Mouse (Mus musculus) MEL (cell line): Measurements from ENCODE around the gene Wwtr1. TPM values are rescaled to one million over a fixed set of nuclear protein-coding genes. Genes with fewer than 3 reads are reported as not detected.
A peak's percentile ranks its signal among the peaks of the same experiment; 100 is the strongest.

Experiments used
- DNase-seq: peaks from one replicate; pipeline ENCODE4 v3.0.0; 2011; ENCODE audit warnings: low read depth, low spot score
- H3K27ac ChIP-seq: 2 replicates; pipeline ENCODE4 v1.5.1; 2012; ENCODE audit warnings: low read depth, mild to moderate bottlenecking, control low read depth, low read length, moderate library complexity; ENCODE audit not compliant: control insufficient read depth
- H3K27me3 ChIP-seq, 2 experiments: fragments of 150-350 bp in 1 of 2; sonication (generic) in 1 of 2; 2 replicates each; pipeline ENCODE4 v1.6.1; 2012; ENCODE audit warnings: low read length in 2 of 2, mild to moderate bottlenecking in 2 of 2, improper control_type of control experiment in 1 of 2, moderate library complexity in 1 of 2; ENCODE audit not compliant: insufficient read depth in 2 of 2, control insufficient read depth in 1 of 2
- H3K36me3 ChIP-seq, 2 experiments: 2 replicates each; pipeline ENCODE4 v1.6.1; 2012 to 2014; ENCODE audit warnings: low read length in 2 of 2, improper control_type of control experiment in 1 of 2, inconsistent platforms in 1 of 2, mild to moderate bottlenecking in 1 of 2; ENCODE audit not compliant: insufficient read depth in 2 of 2, control insufficient read depth in 1 of 2
- H3K4me1 ChIP-seq, 2 experiments: fragments of 150-350 bp in 1 of 2; sonication (generic) in 1 of 2; 2 replicates each; pipeline ENCODE4 v1.6.1; 2012; ENCODE audit warnings: low read length in 2 of 2, improper control_type of control experiment in 1 of 2, mild to moderate bottlenecking in 1 of 2; ENCODE audit not compliant: insufficient read depth in 2 of 2, control insufficient read depth in 1 of 2
- H3K4me3 ChIP-seq, 2 experiments: fragments of 150-350 bp in 1 of 2; sonication (generic) in 1 of 2; 2 replicates each; pipeline ENCODE4 v1.5.1; 2012; ENCODE audit warnings: low read depth in 2 of 2, low read length in 2 of 2, mild to moderate bottlenecking in 2 of 2, moderate library complexity in 2 of 2, control low read depth in 1 of 2, improper control_type of control experiment in 1 of 2; ENCODE audit not compliant: control insufficient read depth in 1 of 2, insufficient read depth in 1 of 2
- H3K79me2 ChIP-seq: 2 replicates; pipeline ENCODE4 v1.6.1; 2012; ENCODE audit warnings: mild to moderate bottlenecking, low read length, moderate library complexity; ENCODE audit not compliant: control insufficient read depth, poor library complexity, insufficient read depth
- H3K9ac ChIP-seq: 2 replicates; pipeline ENCODE4 v1.6.1; 2012; ENCODE audit warnings: low read depth, mild to moderate bottlenecking, control low read depth, low read length, moderate library complexity; ENCODE audit not compliant: control insufficient read depth, poor library complexity, severe bottlenecking
- H3K9me3 ChIP-seq: fragments of 150-350 bp; sonication (generic); replicated peaks from 2 replicates; pipeline ENCODE4 v1.6.1; 2012; ENCODE audit warnings: mild to moderate bottlenecking, low read length, improper control_type of control experiment, moderate library complexity; ENCODE audit not compliant: insufficient read depth
- CTCF ChIP-seq, 3 experiments: IDR thresholded peaks in 2 of 3; conservative IDR thresholded peaks in 1 of 3; 2 replicates each; pipeline ENCODE4 v1.5.1; 2011 to 2012; ENCODE audit warnings: low read length in 3 of 3, low read depth in 2 of 3, mild to moderate bottlenecking in 2 of 3, improper control_type of control experiment in 1 of 3, inconsistent platforms in 1 of 3, mixed read lengths in 1 of 3, moderate library complexity in 1 of 3; ENCODE audit not compliant: control insufficient read depth in 1 of 3, insufficient read depth in 1 of 3, poor library complexity in 1 of 3, severe bottlenecking in 1 of 3
- E2F4 ChIP-seq: IDR thresholded peaks from 2 replicates; pipeline ENCODE4 v1.6.1; 2011; ENCODE audit warnings: low read depth, low read length, improper control_type of control experiment, borderline replicate concordance
- JUND ChIP-seq: IDR thresholded peaks from 2 replicates; pipeline ENCODE4 v1.6.1; 2011; ENCODE audit warnings: low read depth, mild to moderate bottlenecking, improper control_type of control experiment, low read length
- KAT2A ChIP-seq: conservative IDR thresholded peaks from 2 replicates; pipeline ENCODE4 v1.6.1; 2012; ENCODE audit warnings: low read depth, low read length, improper control_type of control experiment, inconsistent platforms
- NELFE ChIP-seq: IDR thresholded peaks from 2 replicates; pipeline ENCODE4 v1.6.1; 2011; ENCODE audit warnings: low read depth, low read length, improper control_type of control experiment
- RAD21 ChIP-seq: IDR thresholded peaks from 2 replicates; pipeline ENCODE4 v1.6.1; 2011; ENCODE audit warnings: mild to moderate bottlenecking, low read depth, low read length, improper control_type of control experiment
- SMC3 ChIP-seq: IDR thresholded peaks from 2 replicates; pipeline ENCODE4 v1.6.1; 2011; ENCODE audit warnings: low read depth, low read length, improper control_type of control experiment
- USF1 ChIP-seq: IDR thresholded peaks from 2 replicates; pipeline ENCODE4 v1.6.1; 2014; ENCODE audit warnings: low read depth, mild to moderate bottlenecking, inconsistent platforms, low read length, improper control_type of control experiment, moderate library complexity
- USF2 ChIP-seq, 2 experiments: IDR thresholded peaks; 2 replicates each; pipeline ENCODE4 v1.6.1; 2011 to 2012; ENCODE audit warnings: improper control_type of control experiment in 2 of 2, low read length in 2 of 2, borderline replicate concordance in 1 of 2, inconsistent platforms in 1 of 2, low read depth in 1 of 2, mild to moderate bottlenecking in 1 of 2; ENCODE audit not compliant: insufficient read depth in 1 of 2
- ZC3H11A ChIP-seq: IDR thresholded peaks from 2 replicates; pipeline ENCODE4 v1.6.1; 2012; ENCODE audit warnings: low read depth, mild to moderate bottlenecking, inconsistent platforms, low read length, improper control_type of control experiment
- ZKSCAN1 ChIP-seq: IDR thresholded peaks from 2 replicates; pipeline ENCODE4 v1.6.1; 2012; ENCODE audit warnings: low read depth, mild to moderate bottlenecking, inconsistent platforms, low read length, improper control_type of control experiment, moderate library complexity
- ZMIZ1 ChIP-seq: IDR thresholded peaks from 2 replicates; pipeline ENCODE4 v1.6.1; 2012; ENCODE audit warnings: low read depth, mild to moderate bottlenecking, inconsistent platforms, low read length, improper control_type of control experiment, moderate library complexity
- polyA plus RNA-seq, 2 experiments: library from polyadenylated mRNA; stranded (reverse) in 1 of 2; unstranded in 1 of 2; fragments of >175 nt in 1 of 2; fragments of >200 nt in 1 of 2; gene quantifications; 2 replicates each; pipeline versions ENCODE4 v1.2.1 to v1.2.4; 2012; ENCODE audit warnings: low replicate concordance in 2 of 2, low read depth in 1 of 2; ENCODE audit not compliant: insufficient read length in 2 of 2, insufficient read depth in 1 of 2, missing spikeins in 1 of 2
- total RNA-seq: library from RNA; depleted of rRNA; stranded (reverse); fragments of 300-350 nt; gene quantifications from 2 replicates; pipeline ENCODE4 v1.2.3, GENCODE M21; 2012

Wwtr1 gene
- total and polyA plus RNA-seq, 3 experiments = not detected

DNA sequence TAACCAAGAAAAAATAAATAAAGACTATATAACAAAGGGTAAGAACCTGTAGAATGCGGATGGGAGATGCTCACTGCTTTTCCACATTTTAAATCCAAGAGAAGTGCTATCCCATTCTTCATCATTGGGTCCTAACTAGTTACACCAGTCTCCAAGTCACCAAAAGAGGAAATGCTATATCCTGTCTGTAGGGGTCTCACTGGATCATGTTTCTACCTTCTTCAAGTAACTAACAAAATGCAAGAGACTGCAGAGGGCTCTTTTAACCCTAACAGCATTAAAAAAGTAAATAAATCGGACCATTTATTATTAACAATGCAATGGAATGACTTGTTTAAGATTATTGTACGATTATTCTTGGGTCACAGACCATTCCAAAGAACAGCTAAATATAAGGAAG is 109.4 kb downstream of the Wwtr1 start:
- Histone ChIP-seq H3K4me3 (no peak overlapping the region), H3K9me3 (no peaks in the 10 kb centered on the region), H3K9ac (no peak overlapping the region), H3K27me3 (no peaks in the 10 kb centered on the region), H3K27ac (no peak overlapping the region), H3K36me3 (no peaks in the 10 kb centered on the region), H3K4me1 (no peaks in the 10 kb centered on the region), H3K79me2 (no peaks in the 10 kb centered on the region)
- DNase-seq = peak; percentile 6
- TF ChIP-seq CTCF (IDR thresholded peaks at IDR 0.05 in 2 of 3, conservative IDR thresholded peaks at IDR 0.05 in 1 of 3; ENCODE audit: control insufficient read depth in 1 of 3, insufficient read depth in 1 of 3, low read depth in 2 of 3, low read length in 3 of 3, poor library complexity in 1 of 3, severe bottlenecking in 1 of 3) (peak in 1 of 3 experiments; percentile 1; a peak in 1 of 6 replicates), E2F4 (no peak), RAD21 (peak; percentile 7; the same call in 1 of the 2 replicates)

DNA sequence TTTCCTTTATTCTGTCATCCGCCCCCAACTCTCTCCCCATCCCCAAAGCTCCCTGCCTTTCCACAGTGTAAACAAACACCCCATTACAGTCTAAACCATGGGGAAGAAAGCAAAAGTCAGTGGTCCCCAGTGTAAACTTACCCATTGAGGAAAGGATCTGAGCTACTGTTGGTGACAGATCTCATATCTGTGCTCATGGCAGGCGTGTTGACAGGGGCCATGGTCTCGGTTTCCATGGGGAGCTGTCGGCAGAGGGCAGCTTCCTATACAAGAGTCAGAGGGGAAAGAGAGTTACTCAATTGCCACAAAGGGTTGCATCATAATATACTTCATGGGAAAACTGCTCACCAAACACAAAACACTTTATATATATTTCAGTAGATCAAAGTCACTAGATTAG is 112.4 kb downstream of the Wwtr1 start:
- TF ChIP-seq RAD21 = no peak
- Histone ChIP-seq H3K79me2 (no peaks in the 10 kb centered on the region), H3K27ac (no peak overlapping the region), H3K4me3 (no peak overlapping the region), H3K9me3 (no peaks in the 10 kb centered on the region), H3K4me1 (no peaks in the 10 kb centered on the region), H3K36me3 (no peaks in the 10 kb centered on the region), H3K27me3 (no peaks in the 10 kb centered on the region), H3K9ac (no peak overlapping the region)
- DNase-seq = no peak

DNA sequence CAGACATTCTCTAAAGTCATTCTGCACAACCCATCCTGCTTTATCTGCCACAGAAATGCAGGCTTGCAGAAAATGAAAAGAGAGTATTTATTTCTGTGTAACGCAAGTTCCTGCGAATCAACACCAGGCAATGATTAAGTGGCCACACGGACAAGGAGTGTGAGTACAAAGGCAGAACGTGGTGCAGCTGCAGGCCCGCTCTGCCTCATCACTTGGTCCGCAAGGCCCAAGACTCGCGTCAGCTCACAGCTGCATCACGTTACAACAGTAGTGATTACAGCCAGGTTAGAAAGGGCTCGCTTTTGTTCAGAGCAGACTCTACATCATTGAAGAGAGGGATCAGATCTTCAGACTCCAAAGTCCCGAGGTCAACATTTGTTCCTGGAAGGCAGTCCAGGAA is 117.1 kb downstream of the Wwtr1 start:
- H3K9me3 ChIP-seq = no peaks in the 10 kb centered on the region
- no peak for DNase-seq
- TF ChIP-seq USF2 (IDR thresholded peaks at IDR 0.05; ENCODE audit: borderline replicate concordance in 1 of 2, insufficient read depth in 1 of 2, low read depth in 1 of 2, low read length in 2 of 2) = no peak
- H3K27ac ChIP-seq = no peak overlapping the region
- H3K4me3 ChIP-seq = no peak overlapping the region
- H3K36me3 ChIP-seq = no peaks in the 10 kb centered on the region
- no peaks in the 10 kb centered on the region for H3K27me3 ChIP-seq
- H3K9ac ChIP-seq = no peak overlapping the region
- H3K79me2 ChIP-seq = no peaks in the 10 kb centered on the region
- H3K4me1 ChIP-seq = no peaks in the 10 kb centered on the region

DNA sequence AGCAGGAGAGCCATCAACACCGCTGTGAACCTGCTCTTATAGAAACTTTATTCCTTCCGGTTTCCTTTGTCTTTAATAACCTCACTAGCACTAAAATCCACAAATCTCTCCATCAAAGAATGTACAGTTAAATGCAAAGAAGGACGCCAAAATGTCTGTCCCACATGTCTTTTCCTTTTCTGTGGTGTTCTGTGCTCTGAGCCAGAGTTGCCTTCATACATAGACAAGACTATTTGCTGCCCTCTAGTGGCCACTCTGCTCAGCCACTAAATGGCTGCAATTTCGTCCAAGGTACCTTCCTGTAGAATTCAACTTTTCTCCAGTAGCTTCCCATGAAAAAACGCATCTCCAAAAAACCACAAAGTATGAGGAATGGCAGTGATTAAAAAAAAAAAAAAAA is 127.3 kb downstream of the Wwtr1 start:
- H3K4me1 ChIP-seq = no peaks in the 10 kb centered on the region
- no peak overlapping the region for H3K27ac ChIP-seq
- H3K79me2 ChIP-seq = no peaks in the 10 kb centered on the region
- H3K36me3 ChIP-seq = no peaks in the 10 kb centered on the region
- peak; percentile 65 for DNase-seq
- no peak overlapping the region for H3K4me3 ChIP-seq
- H3K27me3 ChIP-seq = no peaks in the 10 kb centered on the region
- TF ChIP-seq ZC3H11A = peak; percentile 21; the same call in 1 of the 2 replicates
- TF ChIP-seq ZKSCAN1 = no peak
- no peak for TF ChIP-seq USF1
- TF ChIP-seq RAD21 = peak; percentile 53
- peak; percentile 62 for TF ChIP-seq SMC3
- TF ChIP-seq NELFE = no peak
- TF ChIP-seq ZMIZ1 = no peak
- no peak for TF ChIP-seq KAT2A
- TF ChIP-seq CTCF (IDR thresholded peaks at IDR 0.05 in 2 of 3, conservative IDR thresholded peaks at IDR 0.05 in 1 of 3; ENCODE audit: control insufficient read depth in 1 of 3, insufficient read depth in 1 of 3, low read depth in 2 of 3, low read length in 3 of 3, poor library complexity in 1 of 3, severe bottlenecking in 1 of 3) = peak; percentile 65 to 75 (median 74)
- no peak for TF ChIP-seq JUND
- H3K9me3 ChIP-seq = no peaks in the 10 kb centered on the region
- H3K9ac ChIP-seq = no peak overlapping the region
